Mouse (Mus musculus) intestine, embryonic 14.5 days (tissue): ENCODE measurements around the gene Tiam1. TPM values are rescaled to one million over a fixed set of nuclear protein-coding genes. Genes with fewer than 3 reads are reported as not detected.

ENCODE experiments used
- ATAC-seq: fragments of 200-750 bp; cut with Nextera tagmentation; replicated peaks from 2 replicates; pipeline ENCODE4 v1.8.0; 2017; ENCODE audit warnings: low read depth, moderate number of reproducible peaks, moderate TSS enrichment, moderate library complexity; ENCODE audit not compliant: low FRiP score, low TSS enrichment
- DNase-seq: peaks from one replicate; pipeline ENCODE4 v3.0.0-alpha.2; 2018; ENCODE audit warnings: low spot score
- H3K27ac ChIP-seq: fragments of 300-500 bp; sonication (generic); 2 replicates; pipeline ENCODE4 v1.5.1; 2014; ENCODE audit warnings: low read depth, mild to moderate bottlenecking, control low read depth
- H3K27me3 ChIP-seq: fragments of 300-500 bp; sonication (generic); replicated peaks from 2 replicates; pipeline ENCODE4 v1.6.1; 2014; ENCODE audit warnings: low read length, control low read depth; ENCODE audit not compliant: control insufficient read depth, insufficient read depth
- H3K36me3 ChIP-seq: fragments of 300-500 bp; sonication (generic); 2 replicates; pipeline ENCODE4 v1.6.1; 2014; ENCODE audit warnings: low read length, control low read depth; ENCODE audit not compliant: control insufficient read depth, insufficient read depth
- H3K4me1 ChIP-seq: fragments of 300-500 bp; sonication (generic); replicated peaks from 2 replicates; pipeline ENCODE4 v1.6.1; 2014; ENCODE audit warnings: low read length, control low read depth, mixed read lengths; ENCODE audit not compliant: control insufficient read depth, insufficient read depth
- H3K4me2 ChIP-seq: fragments of 300-500 bp; sonication (generic); 2 replicates; pipeline ENCODE4 v1.6.1; 2014; ENCODE audit warnings: low read length
- H3K4me3 ChIP-seq: fragments of 300-500 bp; sonication (generic); 2 replicates; pipeline ENCODE4 v1.5.1; 2014; ENCODE audit warnings: low read depth, low read length, control low read depth, mixed read lengths
- H3K9ac ChIP-seq: fragments of 300-500 bp; sonication (generic); 2 replicates; pipeline ENCODE4 v1.6.1; 2014; ENCODE audit warnings: mild to moderate bottlenecking, low read length
- H3K9me3 ChIP-seq: fragments of 300-500 bp; sonication (generic); 2 replicates; pipeline ENCODE4 v1.6.1; 2016; ENCODE audit warnings: low read length, control low read depth; ENCODE audit not compliant: control insufficient read depth
- WGBS: fragments of 180-500 bp; shearing (Covaris S2); extraction: QIAGEN DNeasy Blood & Tissue Kit; methylation state at CpG from one replicate; pipeline ENCODE4 v1.1.7; 2014; 5-methylcytosine and 5-hydroxymethylcytosine counted together
- polyA plus RNA-seq: library from polyadenylated mRNA; unstranded; fragments of >200 nt; fragmentation: Nextera tagmentation; extraction: Ambion mirVana; gene quantifications from 2 replicates; pipeline ENCODE4 v1.2.1, GENCODE M21; 2014

The Tiam1 gene
- polyA plus RNA-seq, 1 experiment from 2014 or later: 21.4 TPM

DNA sequence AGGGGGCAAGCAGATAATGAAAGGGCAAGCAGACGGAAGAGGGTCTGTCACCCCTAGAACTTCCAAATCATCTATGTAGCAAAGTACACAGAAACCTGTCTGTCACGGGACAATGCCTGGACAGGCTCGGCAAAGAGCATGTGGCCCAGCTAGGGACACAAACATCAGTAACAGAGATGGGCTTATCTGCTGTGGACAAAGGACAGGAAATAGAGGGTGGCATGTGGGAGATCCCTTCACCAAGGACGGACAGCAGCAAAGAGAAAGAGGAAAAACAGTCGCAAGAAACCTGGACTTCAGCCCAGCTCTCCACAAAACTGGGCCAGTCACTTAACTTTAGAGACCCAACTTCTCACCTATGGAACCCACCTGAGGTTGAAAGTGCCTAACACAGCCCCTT lies 47.6 kb downstream of the Tiam1 start:
- H3K27me3 ChIP-seq: no peaks in the 10 kb centered on the region
- H3K9me3 ChIP-seq: no peaks in the 10 kb centered on the region
- no peak overlapping the region for H3K4me2 ChIP-seq
- WGBS: 65% methylated on average over 5 of the region's 5 CpGs
- no peaks in the 10 kb centered on the region for H3K36me3 ChIP-seq
- 0 out of 2 replicates have a peak, but pooled peaks cover 9% of the 10 kb centered on the region for H3K4me1 ChIP-seq
- no peak overlapping the region for H3K9ac ChIP-seq
- H3K27ac ChIP-seq: no peak overlapping the region
- ATAC-seq (no peak), DNase-seq (no peak)
- H3K4me3 ChIP-seq: no peak overlapping the region

DNA sequence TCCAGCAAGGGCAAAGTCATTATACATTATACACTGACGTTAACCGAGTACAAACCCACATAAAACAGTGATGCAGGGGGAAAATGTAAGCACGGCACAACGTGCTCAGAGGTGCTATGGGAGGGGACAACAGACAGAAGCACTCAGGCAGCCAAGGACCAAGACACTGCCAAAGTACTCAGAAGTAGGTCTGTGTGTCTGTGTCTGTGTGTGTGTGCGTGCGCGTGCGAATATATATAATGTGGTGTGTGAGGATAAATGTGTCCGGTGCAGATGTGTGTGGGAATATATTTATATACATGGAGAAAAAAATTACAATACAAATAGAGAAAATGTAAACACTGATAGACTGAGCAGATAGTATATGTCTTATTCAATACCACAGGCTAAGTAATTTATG lies 50.6 kb downstream of the Tiam1 start:
- WGBS: 62% methylated on average over 9 of the region's 9 CpGs
- H3K4me3 ChIP-seq: no peak overlapping the region
- DNase-seq: no peak

DNA sequence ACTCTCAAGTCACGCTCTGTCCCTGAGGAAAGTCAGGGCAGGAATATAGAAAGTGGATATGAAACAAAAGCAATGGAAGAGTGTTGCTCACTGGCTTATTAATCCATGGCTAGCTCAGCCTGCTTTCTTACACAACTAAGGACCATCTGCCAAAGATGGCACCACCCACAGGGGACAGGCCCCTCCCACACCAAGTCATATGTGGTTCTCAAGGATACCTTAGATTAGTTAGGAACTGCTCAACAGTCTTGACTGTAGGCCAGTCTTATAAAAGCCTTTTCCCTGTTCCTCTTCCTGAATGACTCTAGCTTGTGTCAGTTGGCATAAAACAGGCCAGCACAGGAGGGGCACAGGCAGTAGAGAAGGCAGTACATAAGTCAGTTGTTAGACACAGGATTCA lies 51.7 kb downstream of the Tiam1 start:
- Histone ChIP-seq H3K27ac (no peak overlapping the region), H3K4me3 (no peak overlapping the region), H3K27me3 (no peaks in the 10 kb centered on the region), H3K36me3 (no peaks in the 10 kb centered on the region), H3K9ac (no peak overlapping the region), H3K4me1 (0 out of 2 replicates have a peak, but pooled peaks cover 9% of the 10 kb centered on the region), H3K9me3 (no peaks in the 10 kb centered on the region), H3K4me2 (no peak overlapping the region)
- ATAC-seq: no peak
- DNase-seq: no peak
- 81% methylated on average over 1 of the region's 1 CpGs for WGBS

More for the DNA sequence above, 50.6 kb downstream of the Tiam1 start:
- Histone ChIP-seq H3K9ac (no peak overlapping the region), H3K9me3 (no peaks in the 10 kb centered on the region), H3K4me2 (no peak overlapping the region), H3K27me3 (no peaks in the 10 kb centered on the region), H3K27ac (no peak overlapping the region), H3K36me3 (no peaks in the 10 kb centered on the region), H3K4me1 (0 out of 2 replicates have a peak, but pooled peaks cover 9% of the 10 kb centered on the region)
- no peak for ATAC-seq

DNA sequence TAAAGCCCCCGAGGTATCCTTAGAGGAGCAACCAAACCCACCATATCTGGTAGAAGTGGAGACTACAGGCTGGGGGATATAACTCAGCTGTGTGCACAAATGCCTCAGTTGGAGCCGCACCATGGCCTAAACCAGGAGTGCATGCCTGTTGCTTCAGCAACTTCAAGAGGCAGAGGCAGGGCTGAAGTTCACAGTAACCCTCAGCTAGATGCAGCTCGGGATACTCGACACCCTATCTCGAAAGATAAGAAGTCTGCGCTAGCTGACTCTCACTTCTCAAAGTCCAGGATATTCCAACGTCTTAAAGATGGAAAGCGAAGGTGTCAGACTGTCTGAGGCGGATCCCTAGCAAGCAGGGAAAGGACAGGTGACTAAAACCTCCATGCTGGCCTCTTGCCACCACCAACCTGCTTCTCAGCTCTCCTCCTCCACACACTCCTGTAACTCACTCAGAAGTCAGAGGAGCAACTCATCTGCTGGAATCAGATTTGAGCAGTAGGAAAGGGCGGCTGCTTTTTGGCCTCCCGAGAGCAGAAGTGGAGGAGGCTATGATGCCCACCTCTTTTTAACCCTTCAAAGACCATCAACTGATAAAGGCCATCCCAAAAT lies 52.4 kb downstream of the Tiam1 start:
- 58% methylated on average over 11 of the region's 11 CpGs for WGBS
- Histone ChIP-seq H3K4me2 (no peak overlapping the region), H3K27me3 (no peaks in the 10 kb centered on the region), H3K4me1 (0 out of 2 replicates have a peak, but pooled peaks cover 9% of the 10 kb centered on the region), H3K9me3 (no peaks in the 10 kb centered on the region), H3K4me3 (no peak overlapping the region), H3K9ac (no peak overlapping the region), H3K27ac (no peak overlapping the region), H3K36me3 (no peaks in the 10 kb centered on the region)
- no peak for ATAC-seq
- DNase-seq: no peak

DNA sequence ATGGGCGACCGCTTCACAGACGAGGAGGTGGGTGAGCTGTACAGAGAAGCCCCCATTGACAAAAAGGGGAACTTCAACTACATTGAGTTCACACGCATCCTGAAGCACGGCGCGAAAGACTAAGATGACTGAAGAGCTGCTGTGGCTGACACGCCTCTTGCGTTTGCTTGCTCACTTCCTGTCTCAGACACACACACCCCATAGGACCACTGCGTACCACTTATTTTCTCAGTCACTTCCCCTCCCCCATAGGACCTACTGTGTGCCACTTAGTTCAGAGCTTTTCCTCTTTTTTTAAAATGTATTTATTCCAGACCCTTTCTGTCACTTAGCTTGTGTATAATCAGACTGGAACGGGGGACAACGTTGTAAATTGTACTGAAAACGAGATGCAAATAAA lies 53.2 kb downstream of the Tiam1 start:
- Histone ChIP-seq H3K4me3 (no peak overlapping the region), H3K27me3 (no peaks in the 10 kb centered on the region), H3K27ac (no peak overlapping the region), H3K9ac (no peak overlapping the region), H3K9me3 (no peaks in the 10 kb centered on the region), H3K36me3 (no peaks in the 10 kb centered on the region), H3K4me2 (no peak overlapping the region), H3K4me1 (0 out of 2 replicates have a peak, but pooled peaks cover 9% of the 10 kb centered on the region)
- DNase-seq: no peak
- 95% methylated on average over 13 of the region's 13 CpGs for WGBS
- no peak for ATAC-seq

DNA sequence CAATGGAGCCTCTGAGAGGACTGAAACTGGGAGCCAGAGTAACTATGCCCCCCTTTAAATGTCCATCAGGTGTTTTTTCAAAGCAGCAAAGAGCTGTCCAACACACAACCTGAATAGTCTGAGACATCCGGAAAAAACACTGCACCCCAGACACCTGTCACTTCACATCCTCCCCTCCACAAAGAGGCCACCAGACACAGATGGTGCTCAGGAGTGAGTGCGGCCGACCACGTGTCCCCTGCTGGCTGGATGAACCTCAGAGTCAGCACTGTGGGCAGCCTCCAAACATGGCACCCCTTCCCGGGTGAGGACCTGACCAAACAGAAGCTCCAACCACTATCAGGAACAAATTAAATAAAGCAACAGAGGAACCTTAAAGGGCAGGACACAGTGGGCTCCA lies 56.3 kb downstream of the Tiam1 start:
- ATAC-seq: no peak
- Histone ChIP-seq H3K4me1 (0 out of 2 replicates have a peak, but pooled peaks cover 2% of the 10 kb centered on the region), H3K27me3 (no peaks in the 10 kb centered on the region), H3K4me2 (no peak overlapping the region), H3K9me3 (no peaks in the 10 kb centered on the region), H3K36me3 (no peaks in the 10 kb centered on the region), H3K4me3 (no peak overlapping the region), H3K9ac (no peak overlapping the region), H3K27ac (no peak overlapping the region)
- 92% methylated on average over 5 of the region's 5 CpGs for WGBS
- no peak for DNase-seq

DNA sequence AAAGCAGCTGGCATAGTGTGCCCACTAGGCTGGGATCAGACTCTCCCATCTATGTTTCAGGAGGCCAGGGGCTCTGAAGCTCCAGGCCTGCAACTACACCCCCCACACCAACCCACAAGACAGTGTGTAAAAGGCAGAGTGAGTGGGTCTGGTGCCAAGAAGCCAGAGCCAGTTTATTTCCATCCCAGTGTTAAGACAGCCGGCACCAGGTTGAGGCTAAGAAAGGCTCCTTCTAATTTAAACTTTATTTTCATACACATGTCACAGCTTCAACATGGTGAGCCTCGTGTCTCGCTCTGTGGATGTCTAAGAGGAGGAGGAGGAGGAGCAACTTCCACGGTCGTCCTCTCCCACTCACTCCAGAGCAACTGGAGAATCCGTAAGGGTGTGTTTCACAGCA lies 57.5 kb downstream of the Tiam1 start:
- no peak for DNase-seq
- no peak overlapping the region for H3K9ac ChIP-seq
- H3K27ac ChIP-seq: no peak overlapping the region
- no peaks in the 10 kb centered on the region for H3K27me3 ChIP-seq
- H3K4me1 ChIP-seq: no peaks in the 10 kb centered on the region
- ATAC-seq: no peak
- no peak overlapping the region for H3K4me3 ChIP-seq
- no peak overlapping the region for H3K4me2 ChIP-seq
- H3K9me3 ChIP-seq: no peaks in the 10 kb centered on the region
- H3K36me3 ChIP-seq: no peaks in the 10 kb centered on the region
- 61% methylated on average over 6 of the region's 6 CpGs for WGBS

DNA sequence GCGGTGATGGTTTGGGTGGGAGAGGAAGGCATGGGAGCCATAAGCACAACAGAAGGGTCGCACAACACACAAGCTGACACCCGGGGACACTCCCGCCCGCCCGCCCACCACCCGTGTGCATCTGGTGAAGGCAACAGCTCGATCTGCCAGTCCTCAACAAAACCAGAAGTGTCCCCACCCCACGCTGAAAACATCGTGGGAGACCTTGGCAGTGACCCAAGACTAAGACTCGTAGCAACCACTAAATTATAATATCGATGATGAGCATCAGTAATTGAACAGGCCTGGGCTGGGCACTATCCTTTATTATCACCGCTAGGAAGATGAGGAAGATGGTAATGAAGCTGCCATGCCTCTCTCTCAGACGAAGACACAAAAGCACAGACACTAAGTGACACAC lies 58.0 kb downstream of the Tiam1 start:
- Histone ChIP-seq H3K9me3 (no peaks in the 10 kb centered on the region), H3K9ac (no peak overlapping the region), H3K4me2 (no peak overlapping the region), H3K4me3 (no peak overlapping the region), H3K27ac (no peak overlapping the region), H3K27me3 (no peaks in the 10 kb centered on the region), H3K4me1 (no peaks in the 10 kb centered on the region), H3K36me3 (no peaks in the 10 kb centered on the region)
- 83% methylated on average over 14 of the region's 14 CpGs for WGBS
- no peak for ATAC-seq
- DNase-seq: no peak

DNA sequence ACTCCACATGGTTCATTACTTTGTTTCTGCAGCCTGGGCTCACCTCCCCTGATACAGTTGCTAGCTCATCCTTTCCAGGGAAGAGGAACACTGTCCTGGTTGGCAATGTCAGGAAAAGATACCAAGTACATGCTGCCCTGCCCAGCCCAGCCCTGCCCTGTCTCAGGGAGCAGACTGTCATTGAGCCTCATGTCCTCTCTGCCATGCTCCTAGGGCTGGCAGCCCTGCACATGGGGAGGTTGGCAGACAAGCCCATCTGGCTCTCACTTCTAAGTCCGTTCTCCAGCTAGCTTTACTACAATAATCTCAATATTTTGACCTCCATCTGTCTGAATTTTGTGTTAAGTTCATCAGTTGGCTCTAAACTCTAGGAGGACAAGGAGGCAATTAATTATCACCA lies 62.4 kb downstream of the Tiam1 start:
- no peak overlapping the region for H3K4me3 ChIP-seq
- WGBS: 83% methylated on average over 1 of the region's 1 CpGs
- no peak overlapping the region for H3K27ac ChIP-seq
- no peaks in the 10 kb centered on the region for H3K4me1 ChIP-seq
- no peak overlapping the region for H3K4me2 ChIP-seq
- H3K36me3 ChIP-seq: no peaks in the 10 kb centered on the region
- no peak for DNase-seq
- no peak overlapping the region for H3K9ac ChIP-seq
- no peak for ATAC-seq
- no peaks in the 10 kb centered on the region for H3K27me3 ChIP-seq
- H3K9me3 ChIP-seq: no peaks in the 10 kb centered on the region
